Mouse (Mus musculus): ENCODE results near the gene Zbtb4. TPM values are rescaled to one million over a fixed set of nuclear protein-coding genes. Genes with fewer than 3 reads are reported as not detected.

The Zbtb4 gene
- polyA plus RNA-seq (2015; fragmentation: Nextera tagmentation; extraction: Ambion mirVana): 3.3 and 3.6 TPM in 2 replicates

GRCm38 (mm10) chr11:69765221-69766125 lies at the start of gene Zbtb4:
Gene Zbtb4, plus strand, starts transcription at chr11:69765912.
- Histone ChIP-seq H3K27ac (ENCODE audit: low read length) (peak within 1 kb of the TSS; percentile 70), H3K4me2 (ENCODE audit: low read length) (peak within 1 kb of the TSS; percentile 70), H3K4me3 (replicated peaks; ENCODE audit: low read length) (peak within 1 kb of the TSS; percentile 87), H3K36me3 (ENCODE audit: control insufficient read depth, insufficient read depth) (no peaks in the 10 kb centered on the region), H3K9me3 (ENCODE audit: control insufficient read depth, low read length) (no peaks in the 10 kb centered on the region), H3K4me1 (replicated peaks; ENCODE audit: control insufficient read depth, insufficient read depth, low read length) (peaks cover 25% of the 10 kb centered on the region), H3K9ac (replicated peaks; ENCODE audit: low read depth, low read length) (peak within 1 kb of the TSS; percentile 95), H3K27me3 (replicated peaks; ENCODE audit: control insufficient read depth, insufficient read depth, low read length) (no peaks in the 10 kb centered on the region)
- 21% methylated on average over 35 of the region's 55 CpGs for WGBS
- peak; percentile 59 for ATAC-seq

GRCm38 (mm10) chr11:69715929-69716328 lies 49.8 kb upstream of the Zbtb4 start:
- ATAC-seq: no peak
- Histone ChIP-seq H3K9ac (replicated peaks; ENCODE audit: low read depth, low read length) (no peak overlapping the region), H3K9me3 (ENCODE audit: control insufficient read depth, low read length) (no peaks in the 10 kb centered on the region), H3K4me1 (replicated peaks; ENCODE audit: control insufficient read depth, insufficient read depth, low read length) (no peaks in the 10 kb centered on the region), H3K27me3 (replicated peaks; ENCODE audit: control insufficient read depth, insufficient read depth, low read length) (no peaks in the 10 kb centered on the region), H3K36me3 (ENCODE audit: control insufficient read depth, insufficient read depth) (no peaks in the 10 kb centered on the region), H3K27ac (ENCODE audit: low read length) (no peak overlapping the region), H3K4me3 (replicated peaks; ENCODE audit: low read length) (no peak overlapping the region), H3K4me2 (ENCODE audit: low read length) (no peak overlapping the region)
- 50% methylated on average over 5 of the region's 5 CpGs for WGBS

DNA sequence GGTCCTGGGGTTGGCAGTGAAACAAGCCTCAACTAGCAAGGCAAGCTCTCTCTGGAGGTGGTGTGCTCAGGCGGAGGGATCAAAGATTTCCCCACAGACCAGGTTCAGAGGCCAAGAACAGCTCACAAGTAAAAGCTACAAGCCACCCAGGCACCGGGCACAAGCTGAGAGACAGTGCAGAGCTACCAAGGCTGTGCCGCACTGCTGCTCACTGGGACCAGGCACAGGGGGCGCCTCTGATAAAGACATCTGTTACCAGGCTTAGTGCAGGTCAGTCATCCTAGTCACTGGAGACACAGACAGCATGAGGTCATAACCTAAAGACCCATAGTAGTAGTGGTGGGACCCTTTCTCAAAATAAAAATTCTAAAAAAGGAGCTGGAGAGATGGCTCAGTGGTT lies 48.8 kb upstream of the Zbtb4 start:
- Histone ChIP-seq H3K27ac (ENCODE audit: low read length) (no peak overlapping the region), H3K4me1 (replicated peaks; ENCODE audit: control insufficient read depth, insufficient read depth, low read length) (no peaks in the 10 kb centered on the region), H3K4me2 (ENCODE audit: low read length) (no peak overlapping the region), H3K9me3 (ENCODE audit: control insufficient read depth, low read length) (no peaks in the 10 kb centered on the region), H3K27me3 (replicated peaks; ENCODE audit: control insufficient read depth, insufficient read depth, low read length) (no peaks in the 10 kb centered on the region), H3K36me3 (ENCODE audit: control insufficient read depth, insufficient read depth) (no peaks in the 10 kb centered on the region), H3K9ac (replicated peaks; ENCODE audit: low read depth, low read length) (no peak overlapping the region), H3K4me3 (replicated peaks; ENCODE audit: low read length) (no peak overlapping the region)
- 75% methylated on average over 4 of the region's 4 CpGs for WGBS
- ATAC-seq: no peak

GRCm38 (mm10) chr11:69718661-69719060 lies 47.1 kb upstream of the Zbtb4 start:
- Histone ChIP-seq H3K9me3 (ENCODE audit: control insufficient read depth, low read length) (no peaks in the 10 kb centered on the region), H3K4me3 (replicated peaks; ENCODE audit: low read length) (no peak overlapping the region), H3K4me1 (replicated peaks; ENCODE audit: control insufficient read depth, insufficient read depth, low read length) (no peaks in the 10 kb centered on the region), H3K4me2 (ENCODE audit: low read length) (no peak overlapping the region), H3K9ac (replicated peaks; ENCODE audit: low read depth, low read length) (no peak overlapping the region), H3K27ac (ENCODE audit: low read length) (no peak overlapping the region), H3K36me3 (ENCODE audit: control insufficient read depth, insufficient read depth) (no peaks in the 10 kb centered on the region), H3K27me3 (replicated peaks; ENCODE audit: control insufficient read depth, insufficient read depth, low read length) (no peaks in the 10 kb centered on the region)
- WGBS: 25% methylated on average over 15 of the region's 15 CpGs
- ATAC-seq: no peak

GRCm38 (mm10) chr11:69719423-69719822 lies 46.3 kb upstream of the Zbtb4 start:
- Histone ChIP-seq H3K27me3 (replicated peaks; ENCODE audit: control insufficient read depth, insufficient read depth, low read length) (no peaks in the 10 kb centered on the region), H3K4me3 (replicated peaks; ENCODE audit: low read length) (no peak overlapping the region), H3K9me3 (ENCODE audit: control insufficient read depth, low read length) (no peaks in the 10 kb centered on the region), H3K4me2 (ENCODE audit: low read length) (no peak overlapping the region), H3K36me3 (ENCODE audit: control insufficient read depth, insufficient read depth) (no peaks in the 10 kb centered on the region), H3K9ac (replicated peaks; ENCODE audit: low read depth, low read length) (no peak overlapping the region), H3K4me1 (replicated peaks; ENCODE audit: control insufficient read depth, insufficient read depth, low read length) (no peaks in the 10 kb centered on the region), H3K27ac (ENCODE audit: low read length) (no peak overlapping the region)
- ATAC-seq: no peak
- WGBS: 70% methylated on average over 6 of the region's 6 CpGs

DNA sequence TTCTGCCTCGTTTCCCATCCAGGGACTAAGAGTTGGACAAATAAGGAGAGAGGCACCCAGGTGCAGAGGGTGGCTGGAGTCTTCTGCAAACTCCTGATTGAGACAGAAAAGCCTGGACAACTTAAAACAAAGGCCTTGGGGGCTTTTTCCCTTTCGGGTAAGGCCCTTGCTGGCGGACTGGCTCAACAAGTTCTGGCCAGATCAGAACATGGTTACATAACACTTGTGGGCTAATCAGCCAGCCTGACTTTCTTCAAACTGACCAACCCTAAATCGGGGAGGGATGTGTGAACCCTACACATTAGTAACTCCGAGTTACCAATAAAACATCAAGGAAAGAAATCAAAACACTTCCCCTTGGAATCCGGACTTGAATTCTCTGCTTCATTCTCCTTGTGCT lies 44.9 kb upstream of the Zbtb4 start:
- ATAC-seq: no peak
- no peak overlapping the region for H3K27ac ChIP-seq (ENCODE audit: low read length)
- no peaks in the 10 kb centered on the region for H3K27me3 ChIP-seq (replicated peaks; ENCODE audit: control insufficient read depth, insufficient read depth, low read length)
- no peaks in the 10 kb centered on the region for H3K4me1 ChIP-seq (replicated peaks; ENCODE audit: control insufficient read depth, insufficient read depth, low read length)
- 81% methylated on average over 6 of the region's 6 CpGs for WGBS
- H3K36me3 ChIP-seq (ENCODE audit: control insufficient read depth, insufficient read depth): no peaks in the 10 kb centered on the region
- H3K9ac ChIP-seq (replicated peaks; ENCODE audit: low read depth, low read length): no peak overlapping the region
- H3K4me2 ChIP-seq (ENCODE audit: low read length): no peak overlapping the region
- no peaks in the 10 kb centered on the region for H3K9me3 ChIP-seq (ENCODE audit: control insufficient read depth, low read length)
- H3K4me3 ChIP-seq (replicated peaks; ENCODE audit: low read length): no peak overlapping the region

DNA sequence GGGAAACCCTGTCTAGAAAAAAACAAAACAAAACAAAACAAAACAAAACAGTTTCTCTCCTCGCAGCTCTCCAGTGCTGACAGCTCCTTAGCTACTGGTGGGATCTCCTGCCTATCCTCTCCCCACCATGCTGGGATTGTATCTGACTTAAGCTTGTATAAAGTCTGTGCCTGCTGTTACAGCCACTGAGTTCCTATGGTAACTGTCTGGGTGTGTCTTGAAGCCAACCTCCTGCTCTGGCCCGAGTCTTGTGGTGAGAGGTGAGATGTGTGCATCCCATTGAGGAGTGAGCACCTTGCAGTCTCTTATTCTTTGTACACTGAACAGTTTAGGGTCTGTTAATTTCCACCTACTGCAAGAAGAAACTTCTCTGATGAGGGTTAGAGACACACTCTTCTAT lies 42.6 kb upstream of the Zbtb4 start:
- Histone ChIP-seq H3K9ac (replicated peaks; ENCODE audit: low read depth, low read length) (no peak overlapping the region), H3K4me3 (replicated peaks; ENCODE audit: low read length) (no peak overlapping the region), H3K4me1 (replicated peaks; ENCODE audit: control insufficient read depth, insufficient read depth, low read length) (no peaks in the 10 kb centered on the region), H3K36me3 (ENCODE audit: control insufficient read depth, insufficient read depth) (no peaks in the 10 kb centered on the region), H3K27ac (ENCODE audit: low read length) (no peak overlapping the region), H3K27me3 (replicated peaks; ENCODE audit: control insufficient read depth, insufficient read depth, low read length) (no peaks in the 10 kb centered on the region), H3K9me3 (ENCODE audit: control insufficient read depth, low read length) (no peaks in the 10 kb centered on the region), H3K4me2 (ENCODE audit: low read length) (no peak overlapping the region)
- 51% methylated on average over 2 of the region's 2 CpGs for WGBS
- no peak for ATAC-seq

DNA sequence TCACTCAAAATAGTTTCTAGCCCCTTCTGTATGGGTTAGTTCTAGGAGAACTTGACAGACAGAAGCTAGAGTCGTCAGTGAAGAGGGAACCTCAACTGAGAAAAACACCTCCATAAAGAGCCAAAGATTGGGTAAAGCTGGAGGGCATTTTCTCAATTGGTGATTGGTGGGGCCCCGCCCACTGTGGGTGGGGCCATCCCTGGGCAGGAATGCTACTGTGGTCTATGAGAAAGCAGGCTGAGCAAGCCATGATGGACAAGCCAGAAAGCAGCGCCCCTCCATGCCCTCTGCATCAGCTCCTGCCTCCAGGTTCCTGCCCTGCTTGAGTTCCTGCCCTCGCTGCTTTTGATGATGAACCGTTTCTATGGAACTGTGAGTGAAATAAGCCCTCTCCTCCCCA lies 39.8 kb upstream of the Zbtb4 start:
- Histone ChIP-seq H3K27ac (ENCODE audit: low read length) (no peak overlapping the region), H3K9me3 (ENCODE audit: control insufficient read depth, low read length) (no peaks in the 10 kb centered on the region), H3K36me3 (ENCODE audit: control insufficient read depth, insufficient read depth) (no peaks in the 10 kb centered on the region), H3K27me3 (replicated peaks; ENCODE audit: control insufficient read depth, insufficient read depth, low read length) (no peaks in the 10 kb centered on the region), H3K4me1 (replicated peaks; ENCODE audit: control insufficient read depth, insufficient read depth, low read length) (no peaks in the 10 kb centered on the region), H3K4me2 (ENCODE audit: low read length) (no peak overlapping the region), H3K4me3 (replicated peaks; ENCODE audit: low read length) (no peak overlapping the region), H3K9ac (replicated peaks; ENCODE audit: low read depth, low read length) (no peak overlapping the region)
- WGBS: 38% methylated on average over 5 of the region's 5 CpGs
- no peak for ATAC-seq

DNA sequence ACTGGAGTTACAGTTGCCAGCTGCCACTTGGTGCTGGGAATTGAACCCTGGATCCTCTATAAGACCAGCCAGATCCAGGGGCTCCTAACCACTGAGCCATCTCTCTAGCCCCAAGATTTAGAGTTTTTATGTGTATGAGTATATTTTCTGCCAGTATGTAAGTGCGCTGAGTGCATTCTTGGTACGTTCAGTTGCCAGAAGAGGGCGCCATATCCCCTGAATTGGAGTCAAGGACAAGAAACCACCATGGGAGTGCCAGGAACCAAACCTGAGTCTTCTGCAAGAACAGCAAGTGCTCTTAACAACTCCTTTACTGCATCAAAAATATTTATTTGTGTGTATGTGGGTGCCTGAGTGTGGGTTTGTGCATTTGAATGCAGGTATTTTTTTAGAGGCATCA lies 36.6 kb upstream of the Zbtb4 start:
- Histone ChIP-seq H3K27me3 (replicated peaks; ENCODE audit: control insufficient read depth, insufficient read depth, low read length) (no peaks in the 10 kb centered on the region), H3K9ac (replicated peaks; ENCODE audit: low read depth, low read length) (no peak overlapping the region), H3K4me2 (ENCODE audit: low read length) (no peak overlapping the region), H3K27ac (ENCODE audit: low read length) (no peak overlapping the region), H3K9me3 (ENCODE audit: control insufficient read depth, low read length) (no peaks in the 10 kb centered on the region), H3K36me3 (ENCODE audit: control insufficient read depth, insufficient read depth) (peaks cover under 1% of the 10 kb centered on the region), H3K4me1 (replicated peaks; ENCODE audit: control insufficient read depth, insufficient read depth, low read length) (no peaks in the 10 kb centered on the region), H3K4me3 (replicated peaks; ENCODE audit: low read length) (no peak overlapping the region)
- 18% methylated on average over 3 of the region's 3 CpGs for WGBS
- no peak for ATAC-seq

Data from forebrain, embryonic 16.5 days (tissue).